Mouse (Mus musculus) forebrain, embryonic 13.5 days (tissue): Measurements from ENCODE around the gene Kdsr. TPM values are rescaled to one million over a fixed set of nuclear protein-coding genes. Genes with fewer than 3 reads are reported as not detected.
A peak's percentile ranks its signal among the peaks of the same experiment; 100 is the strongest.

Experiments used
- ATAC-seq: fragments of 200-750 bp; cut with Nextera tagmentation; 2 replicates; pipeline ENCODE4 v1.8.0; 2017
- H3K27ac ChIP-seq: fragments of 300-500 bp; sonication (generic); 2 replicates; pipeline ENCODE4 v1.5.1; 2015; ENCODE audit warnings: inconsistent platforms, mild to moderate bottlenecking, moderate library complexity
- H3K27me3 ChIP-seq: fragments of 300-500 bp; sonication (generic); 2 replicates; pipeline ENCODE4 v1.6.1; 2015; ENCODE audit warnings: mild to moderate bottlenecking, inconsistent platforms
- H3K36me3 ChIP-seq: fragments of 300-500 bp; sonication (generic); 2 replicates; pipeline ENCODE4 v1.6.1; 2015; ENCODE audit warnings: mild to moderate bottlenecking, inconsistent platforms; ENCODE audit not compliant: poor library complexity, severe bottlenecking
- H3K4me1 ChIP-seq: fragments of 300-500 bp; sonication (generic); 2 replicates; pipeline ENCODE4 v1.6.1; 2015; ENCODE audit warnings: inconsistent platforms
- H3K4me2 ChIP-seq: fragments of 300-500 bp; sonication (generic); 2 replicates; pipeline ENCODE4 v1.6.1; 2015; ENCODE audit warnings: inconsistent platforms, mild to moderate bottlenecking, moderate library complexity
- H3K4me3 ChIP-seq: fragments of 300-500 bp; sonication (generic); 2 replicates; pipeline ENCODE4 v1.5.1; 2015; ENCODE audit warnings: mild to moderate bottlenecking, inconsistent platforms
- H3K9ac ChIP-seq: fragments of 300-500 bp; sonication (generic); 2 replicates; pipeline ENCODE4 v1.6.1; 2015; ENCODE audit warnings: mild to moderate bottlenecking, inconsistent platforms
- H3K9me3 ChIP-seq: fragments of 300-500 bp; sonication (generic); replicated peaks from 2 replicates; pipeline ENCODE4 v1.6.1; 2016; ENCODE audit warnings: inconsistent platforms
- WGBS: fragments of 180-500 bp; shearing (Covaris S2); methylation state at CpG from one replicate; pipeline ENCODE4 v1.1.7; 2015; 5-methylcytosine and 5-hydroxymethylcytosine counted together
- polyA plus RNA-seq: library from polyadenylated mRNA; unstranded; fragments of >200 nt; fragmentation: Nextera tagmentation; extraction: Ambion mirVana; gene quantifications from 2 replicates; pipeline ENCODE4 v1.2.1, GENCODE M21; 2015

Kdsr gene
- polyA plus RNA-seq, 1 experiment from 2014 or later, result 11.5 TPM

DNA sequence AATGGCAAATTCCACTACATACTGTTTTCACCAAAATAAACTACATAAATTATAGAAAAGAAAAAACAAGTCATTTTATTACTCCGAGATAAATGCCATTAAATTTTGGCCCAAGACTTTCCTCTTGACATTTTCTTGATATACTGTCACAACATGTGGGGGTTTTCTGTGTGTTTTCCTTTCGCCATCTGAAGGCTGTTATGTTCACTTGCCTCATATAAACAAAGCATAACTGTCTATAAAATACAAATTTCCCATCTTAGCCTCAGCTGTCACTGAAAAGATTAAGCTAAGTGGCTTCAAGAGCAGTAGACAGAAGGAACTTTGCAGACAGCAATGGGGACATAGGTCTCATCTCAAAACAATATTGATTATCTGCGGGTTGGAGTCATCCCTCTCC lies 4.8 kb upstream of the Kdsr start:
- H3K27ac ChIP-seq, result no peak overlapping the region
- H3K4me3 ChIP-seq, result no peak overlapping the region
- H3K27me3 ChIP-seq, result no peaks in the 10 kb centered on the region
- H3K9me3 ChIP-seq, result no peaks in the 10 kb centered on the region
- WGBS, result 94% methylated on average over 3 of the region's 3 CpGs
- no peak overlapping the region for H3K9ac ChIP-seq
- peaks cover 42% of the 10 kb centered on the region for H3K36me3 ChIP-seq
- ATAC-seq, result no peak
- no peak overlapping the region for H3K4me2 ChIP-seq
- no peaks in the 10 kb centered on the region for H3K4me1 ChIP-seq

GRCm38 (mm10) chr1:106760750-106761149 lies 1.2 kb upstream of the Kdsr start:
- Histone ChIP-seq H3K27me3 (no peaks in the 10 kb centered on the region), H3K4me2 (no peak overlapping the region), H3K9me3 (no peaks in the 10 kb centered on the region), H3K36me3 (peaks cover 16% of the 10 kb centered on the region), H3K27ac (no peak overlapping the region), H3K4me3 (no peak overlapping the region), H3K4me1 (peaks cover 11% of the 10 kb centered on the region), H3K9ac (no peak overlapping the region)
- no peak for ATAC-seq
- WGBS, result 84% methylated on average over 3 of the region's 3 CpGs

GRCm38 (mm10) chr1:106758734-106759571 lies 574 bp downstream of the Kdsr start:
- Histone ChIP-seq H3K9ac (peak overlapping the region; percentile 80), H3K27me3 (no peaks in the 10 kb centered on the region), H3K4me1 (peaks cover 11% of the 10 kb centered on the region), H3K36me3 (peaks cover 4% of the 10 kb centered on the region; the same call in 1 of the 2 replicates), H3K4me2 (peak overlapping the region; percentile 78), H3K4me3 (peak overlapping the region; percentile 71), H3K27ac (peak overlapping the region; percentile 59; the same call in 1 of the 2 replicates), H3K9me3 (no peaks in the 10 kb centered on the region)
- WGBS, result 4% methylated on average over 34 of the region's 34 CpGs
- ATAC-seq, result peak; percentile 25

DNA sequence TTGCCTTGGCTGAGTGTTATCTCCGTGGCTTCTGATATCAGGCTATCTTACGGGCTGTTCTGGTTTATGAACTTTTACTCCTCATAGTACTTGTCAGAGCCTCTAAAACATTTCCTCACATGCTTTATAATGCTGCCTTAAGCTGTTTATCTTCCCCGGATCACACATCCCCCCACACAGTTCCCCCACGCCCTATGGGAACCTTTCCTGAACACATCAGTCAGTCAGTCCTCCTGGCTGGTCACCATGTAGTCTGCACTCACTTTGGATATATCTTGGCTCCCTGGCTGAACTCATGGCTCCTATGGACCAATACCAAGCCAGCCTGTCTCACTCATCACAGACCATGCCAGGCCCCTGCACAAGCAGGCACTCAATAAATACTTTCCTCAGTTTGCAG lies 2.9 kb downstream of the Kdsr start:
- ATAC-seq, result no peak
- no peaks in the 10 kb centered on the region; the same call in 1 of the 2 replicates for H3K36me3 ChIP-seq
- WGBS, result 93% methylated on average over 4 of the region's 4 CpGs
- no peak overlapping the region for H3K4me2 ChIP-seq
- no peak overlapping the region for H3K27ac ChIP-seq
- H3K4me3 ChIP-seq, result no peak overlapping the region
- H3K4me1 ChIP-seq, result peaks cover 11% of the 10 kb centered on the region
- H3K9ac ChIP-seq, result no peak overlapping the region
- no peaks in the 10 kb centered on the region for H3K9me3 ChIP-seq
- H3K27me3 ChIP-seq, result no peaks in the 10 kb centered on the region

GRCm38 (mm10) chr1:106752013-106752412 lies 7.5 kb downstream of the Kdsr start:
- H3K4me1 ChIP-seq, result no peaks in the 10 kb centered on the region
- ATAC-seq, result no peak
- no peak overlapping the region for H3K27ac ChIP-seq
- no peak overlapping the region for H3K4me2 ChIP-seq
- H3K36me3 ChIP-seq, result peaks cover 15% of the 10 kb centered on the region
- 99% methylated on average over 5 of the region's 5 CpGs for WGBS
- H3K9me3 ChIP-seq, result no peaks in the 10 kb centered on the region
- no peak overlapping the region for H3K9ac ChIP-seq
- H3K4me3 ChIP-seq, result no peak overlapping the region
- H3K27me3 ChIP-seq, result no peaks in the 10 kb centered on the region

DNA sequence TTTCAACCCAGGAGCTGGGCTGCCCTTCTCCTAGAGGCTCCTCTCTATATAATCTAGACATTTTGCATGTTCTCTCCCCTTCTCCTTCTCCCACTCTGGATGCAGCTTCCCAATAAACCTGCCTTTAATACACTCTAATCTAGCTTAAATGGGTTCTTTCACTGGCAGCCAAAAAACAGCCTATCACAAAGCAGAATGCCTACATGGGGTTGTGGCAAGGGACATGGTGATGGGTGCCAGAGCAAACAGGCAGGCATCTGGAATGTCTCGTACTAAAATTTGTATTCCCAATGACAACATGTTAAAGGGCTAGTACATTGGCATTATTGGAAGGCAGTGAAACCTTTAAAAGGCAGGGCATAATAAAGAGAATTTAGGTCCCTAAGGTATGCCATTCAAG lies 8.9 kb downstream of the Kdsr start:
- H3K27ac ChIP-seq, result no peak overlapping the region
- no peak for ATAC-seq
- H3K9me3 ChIP-seq, result no peaks in the 10 kb centered on the region
- no peak overlapping the region for H3K9ac ChIP-seq
- WGBS, result 83% methylated on average over 1 of the region's 1 CpGs
- H3K27me3 ChIP-seq, result no peaks in the 10 kb centered on the region
- H3K4me1 ChIP-seq, result no peaks in the 10 kb centered on the region
- peaks cover 27% of the 10 kb centered on the region for H3K36me3 ChIP-seq
- no peak overlapping the region for H3K4me3 ChIP-seq
- H3K4me2 ChIP-seq, result no peak overlapping the region

DNA sequence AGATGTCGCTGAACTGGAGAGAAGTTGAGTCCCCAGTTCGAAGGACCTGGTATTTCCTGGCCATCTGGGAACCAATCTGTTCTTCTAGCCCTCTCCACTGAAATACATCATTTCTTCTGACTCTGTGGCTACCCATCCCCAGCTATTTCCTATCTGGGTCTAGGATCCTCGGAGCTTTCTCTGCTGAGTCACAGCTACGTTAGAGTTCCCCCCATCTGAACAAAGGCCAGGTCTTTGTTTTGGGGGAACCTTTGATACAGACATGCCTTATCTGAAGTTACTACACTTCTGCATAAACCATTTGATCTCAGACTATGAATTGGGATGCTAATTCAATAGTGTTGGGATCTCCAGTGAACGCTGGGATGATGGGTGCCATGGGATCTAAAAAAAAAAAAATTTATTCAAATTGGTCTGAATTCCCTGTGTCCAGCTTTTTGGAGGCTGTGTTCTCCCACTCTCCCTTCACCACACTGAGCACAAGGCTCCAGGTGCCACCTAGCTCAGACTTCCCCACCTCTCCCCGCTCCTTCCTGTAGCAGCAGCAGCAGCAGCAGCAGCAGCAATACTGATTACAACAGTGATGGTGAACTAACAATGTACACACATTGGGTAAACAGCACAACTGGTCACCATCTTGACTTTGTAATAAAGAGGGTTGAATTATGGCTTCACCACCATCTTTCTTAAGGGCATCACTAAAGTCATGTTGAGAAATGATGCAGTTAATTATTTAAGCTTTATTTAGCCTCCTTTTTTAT lies 10.8 kb downstream of the Kdsr start:
- Histone ChIP-seq H3K36me3 (peaks cover 35% of the 10 kb centered on the region), H3K9ac (no peak overlapping the region), H3K27ac (no peak overlapping the region), H3K4me2 (no peak overlapping the region), H3K4me1 (no peaks in the 10 kb centered on the region), H3K4me3 (no peak overlapping the region), H3K9me3 (no peaks in the 10 kb centered on the region), H3K27me3 (no peaks in the 10 kb centered on the region)
- WGBS, result 88% methylated on average over 6 of the region's 6 CpGs
- no peak for ATAC-seq

GRCm38 (mm10) chr1:106742980-106743379 lies 16.5 kb downstream of the Kdsr start:
- no peaks in the 10 kb centered on the region for H3K27me3 ChIP-seq
- no peak overlapping the region for H3K4me2 ChIP-seq
- no peak overlapping the region for H3K9ac ChIP-seq
- no peak overlapping the region for H3K27ac ChIP-seq
- H3K4me1 ChIP-seq, result no peaks in the 10 kb centered on the region
- WGBS, result 75% methylated on average over 6 of the region's 6 CpGs
- ATAC-seq, result no peak
- peaks cover 34% of the 10 kb centered on the region for H3K36me3 ChIP-seq
- no peak overlapping the region for H3K4me3 ChIP-seq
- no peaks in the 10 kb centered on the region for H3K9me3 ChIP-seq

GRCm38 (mm10) chr1:106740735-106741134 lies 18.8 kb downstream of the Kdsr start:
- Histone ChIP-seq H3K4me2 (no peak overlapping the region), H3K36me3 (peaks cover 19% of the 10 kb centered on the region; the same call in 1 of the 2 replicates), H3K9ac (no peak overlapping the region), H3K27ac (no peak overlapping the region), H3K4me1 (no peaks in the 10 kb centered on the region), H3K9me3 (no peaks in the 10 kb centered on the region), H3K4me3 (no peak overlapping the region), H3K27me3 (no peaks in the 10 kb centered on the region)
- WGBS, result 95% methylated on average over 4 of the region's 4 CpGs
- ATAC-seq, result no peak

DNA sequence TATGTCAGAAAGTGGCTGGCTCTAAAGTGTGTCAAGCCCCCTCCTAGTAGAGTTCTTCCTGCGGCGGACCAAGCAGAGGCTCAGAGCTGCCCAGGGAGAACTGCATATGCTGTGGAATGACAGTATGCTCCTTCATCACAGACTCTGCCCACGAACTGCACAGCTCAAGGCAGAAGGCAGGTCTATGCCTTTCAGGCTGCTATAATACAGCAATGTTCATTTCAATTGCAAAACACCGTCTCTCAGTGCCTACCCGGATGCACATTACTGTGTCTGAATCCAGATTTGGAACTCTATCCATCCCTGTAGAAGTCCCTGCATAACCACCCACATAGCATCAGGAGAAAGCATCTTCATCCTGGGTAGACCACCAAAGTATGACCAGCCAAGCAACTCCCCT lies 19.7 kb downstream of the Kdsr start:
- no peak for ATAC-seq
- Histone ChIP-seq H3K9ac (no peak overlapping the region), H3K4me3 (no peak overlapping the region), H3K9me3 (no peaks in the 10 kb centered on the region), H3K27me3 (no peaks in the 10 kb centered on the region), H3K27ac (no peak overlapping the region), H3K4me1 (no peaks in the 10 kb centered on the region), H3K4me2 (no peak overlapping the region), H3K36me3 (peaks cover 14% of the 10 kb centered on the region; the same call in 1 of the 2 replicates)
- WGBS, result 91% methylated on average over 5 of the region's 5 CpGs

- Histone ChIP-seq H3K27ac (no peak overlapping the region), H3K9ac (no peak overlapping the region), H3K4me1 (no peaks in the 10 kb centered on the region), H3K4me2 (no peak overlapping the region), H3K4me3 (no peak overlapping the region), H3K27me3 (no peaks in the 10 kb centered on the region), H3K9me3 (no peaks in the 10 kb centered on the region), H3K36me3 (peaks cover 19% of the 10 kb centered on the region; the same call in 1 of the 2 replicates)
- ATAC-seq, result no peak
- WGBS, result 82% methylated on average over 3 of the region's 3 CpGs
Observed at GRCm38 (mm10) chr1:106738092-106738491, 21.4 kb downstream of the Kdsr start.

DNA sequence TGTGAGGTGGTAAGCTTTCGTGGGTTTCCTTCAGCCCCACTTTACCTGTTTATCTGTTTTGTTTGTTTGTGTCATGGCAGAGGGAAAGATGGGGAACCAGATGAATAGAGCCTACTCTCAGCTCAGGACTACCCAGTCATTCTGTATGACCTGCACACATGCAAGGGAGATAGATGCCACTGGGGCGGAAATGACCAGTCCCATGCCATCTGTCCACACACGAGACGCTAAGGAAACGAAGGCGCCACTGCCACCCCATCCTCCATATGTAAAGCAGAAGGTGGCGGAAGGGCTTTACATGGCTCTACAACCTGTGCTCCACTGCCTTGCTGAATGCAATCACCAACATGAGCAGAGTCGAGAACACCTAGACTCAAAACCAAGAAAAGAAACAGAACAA lies 23.3 kb downstream of the Kdsr start:
- H3K36me3 ChIP-seq, result peaks cover 16% of the 10 kb centered on the region; the same call in 1 of the 2 replicates
- H3K27ac ChIP-seq, result no peak overlapping the region
- no peaks in the 10 kb centered on the region for H3K27me3 ChIP-seq
- H3K4me2 ChIP-seq, result no peak overlapping the region
- H3K9ac ChIP-seq, result no peak overlapping the region
- H3K9me3 ChIP-seq, result no peaks in the 10 kb centered on the region
- H3K4me3 ChIP-seq, result no peak overlapping the region
- WGBS, result 90% methylated on average over 8 of the region's 8 CpGs
- no peaks in the 10 kb centered on the region for H3K4me1 ChIP-seq
- ATAC-seq, result no peak
